Mouse (Mus musculus): Measurements from ENCODE around the gene Them7. TPM values are rescaled to one million over a fixed set of nuclear protein-coding genes. Genes with fewer than 3 reads are reported as not detected.

Them7 gene
- polyA plus RNA-seq (2012; fragmentation: generic; extraction: Trizol): not detected
- long read RNA-seq, experiment 1: 0 reads
- long read RNA-seq, experiment 2: 0 reads

GRCm38 (mm10) chr2:105224134-105224986, at the start of gene Them7:
Gene Them7, plus strand, starts transcription at chr2:105224320.
- no peaks in the 10 kb centered on the region for H3K79me3 ChIP-seq (ENCODE audit: low read depth)
- H3K4me3 ChIP-seq (ENCODE audit: insufficient read depth, poor library complexity, severe bottlenecking): no peak within 1 kb of the TSS
- peaks cover 14% of the 10 kb centered on the region for H3K27me3 ChIP-seq (ENCODE audit: control insufficient read depth, insufficient read depth, insufficient read length)
- no peaks in the 10 kb centered on the region for H3K79me2 ChIP-seq (ENCODE audit: control insufficient read depth, insufficient read depth)
- TF ChIP-seq FOSL1 (IDR thresholded peaks at IDR 0.05; ENCODE audit: insufficient read depth, low read length, poor library complexity, severe bottlenecking) (no peak), MYOG (IDR thresholded peaks at IDR 0.05; ENCODE audit: control insufficient read depth, extremely low read depth, insufficient read length) (no peak), MAX (IDR thresholded peaks at IDR 0.05) (no peak), MYOD1 (IDR thresholded peaks at IDR 0.05; ENCODE audit: control insufficient read depth, insufficient read length, low read depth) (no peak), USF1 (IDR thresholded peaks at IDR 0.05; ENCODE audit: low read depth) (no peak), CTCF (IDR thresholded peaks at IDR 0.05; ENCODE audit: control insufficient read depth, insufficient read depth, insufficient read length) (no peak), CEBPB (IDR thresholded peaks at IDR 0.05; ENCODE audit: low read depth) (no peak)
- peak within 1 kb of the TSS; percentile 50 for H3ac ChIP-seq (ENCODE audit: control insufficient read depth, insufficient read length, low read depth)
- no peaks in the 10 kb centered on the region for H3K36me3 ChIP-seq (ENCODE audit: control insufficient read depth, insufficient read depth)

DNA sequence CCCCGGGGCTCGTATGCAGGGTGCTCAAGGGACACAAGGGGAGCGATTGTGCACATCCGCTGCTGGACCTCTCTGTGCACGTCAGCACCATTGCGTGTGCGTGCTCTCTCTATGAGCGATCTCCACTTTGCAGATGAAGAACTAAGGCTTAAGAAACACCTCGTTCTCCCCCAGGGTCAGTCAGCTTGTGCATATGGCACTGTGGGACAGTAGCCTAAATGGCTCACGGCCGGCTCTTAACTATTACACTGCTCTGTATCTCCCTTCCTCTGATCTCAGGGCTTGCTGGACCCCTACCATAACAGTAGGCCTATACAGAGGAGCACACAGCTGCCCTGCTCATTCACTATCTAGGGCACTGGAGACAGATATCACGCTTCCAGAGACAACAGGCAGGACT, 45.2 kb upstream of the Them7 start:
- Histone ChIP-seq H3ac (ENCODE audit: control insufficient read depth, insufficient read length, low read depth) (no peak overlapping the region), H3K36me3 (ENCODE audit: control insufficient read depth, insufficient read depth) (no peaks in the 10 kb centered on the region), H3K27me3 (ENCODE audit: control insufficient read depth, insufficient read depth, insufficient read length) (no peaks in the 10 kb centered on the region), H3K4me3 (ENCODE audit: insufficient read depth, poor library complexity, severe bottlenecking) (no peak overlapping the region), H3K79me2 (ENCODE audit: control insufficient read depth, insufficient read depth) (no peaks in the 10 kb centered on the region), H3K79me3 (ENCODE audit: low read depth) (no peaks in the 10 kb centered on the region)
- TF ChIP-seq MAX (IDR thresholded peaks at IDR 0.05): no peak

DNA sequence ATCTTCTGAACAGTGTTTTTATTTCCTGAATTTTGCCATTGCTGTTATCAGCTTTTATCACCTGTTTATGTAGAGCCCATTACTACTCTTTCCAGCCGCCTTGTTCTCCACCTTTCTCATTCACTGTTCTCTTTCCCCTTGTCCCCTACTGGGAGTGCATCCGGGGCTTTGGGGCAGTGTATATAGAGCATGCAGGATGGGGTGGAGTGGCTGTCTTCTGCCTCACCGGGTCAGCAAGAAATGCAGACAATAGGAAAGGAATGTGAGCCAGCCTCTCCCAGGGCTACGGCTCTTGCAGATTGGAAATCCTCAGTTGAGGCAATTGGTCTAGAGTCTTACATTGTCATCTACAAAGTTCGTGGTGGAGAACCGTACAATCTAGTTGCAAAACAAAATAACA, 41.6 kb upstream of the Them7 start:
- TF ChIP-seq USF1 (IDR thresholded peaks at IDR 0.05; ENCODE audit: low read depth) (no peak), MYOG (IDR thresholded peaks at IDR 0.05; ENCODE audit: control insufficient read depth, extremely low read depth, insufficient read length) (no peak), CEBPB (IDR thresholded peaks at IDR 0.05; ENCODE audit: low read depth) (no peak), MAX (IDR thresholded peaks at IDR 0.05) (no peak), MYOD1 (IDR thresholded peaks at IDR 0.05; ENCODE audit: control insufficient read depth, insufficient read length, low read depth) (no peak), CTCF (IDR thresholded peaks at IDR 0.05; ENCODE audit: control insufficient read depth, insufficient read depth, insufficient read length) (no peak), FOSL1 (IDR thresholded peaks at IDR 0.05; ENCODE audit: insufficient read depth, low read length, poor library complexity, severe bottlenecking) (no peak)
- H3K79me3 ChIP-seq (ENCODE audit: low read depth): no peaks in the 10 kb centered on the region
- no peaks in the 10 kb centered on the region for H3K36me3 ChIP-seq (ENCODE audit: control insufficient read depth, insufficient read depth)
- H3ac ChIP-seq (ENCODE audit: control insufficient read depth, insufficient read length, low read depth): no peak overlapping the region
- H3K79me2 ChIP-seq (ENCODE audit: control insufficient read depth, insufficient read depth): no peaks in the 10 kb centered on the region
- H3K27me3 ChIP-seq (ENCODE audit: control insufficient read depth, insufficient read depth, insufficient read length): no peaks in the 10 kb centered on the region
- no peak overlapping the region for H3K4me3 ChIP-seq (ENCODE audit: insufficient read depth, poor library complexity, severe bottlenecking)

GRCm38 (mm10) chr2:105185140-105185539, 39.0 kb upstream of the Them7 start:
- Histone ChIP-seq H3K27me3 (ENCODE audit: control insufficient read depth, insufficient read depth, insufficient read length) (no peaks in the 10 kb centered on the region), H3K79me3 (ENCODE audit: low read depth) (no peaks in the 10 kb centered on the region), H3K36me3 (ENCODE audit: control insufficient read depth, insufficient read depth) (no peaks in the 10 kb centered on the region), H3K4me3 (ENCODE audit: insufficient read depth, poor library complexity, severe bottlenecking) (no peak overlapping the region), H3K79me2 (ENCODE audit: control insufficient read depth, insufficient read depth) (no peaks in the 10 kb centered on the region), H3ac (ENCODE audit: control insufficient read depth, insufficient read length, low read depth) (no peak overlapping the region)
- TF ChIP-seq MAX (IDR thresholded peaks at IDR 0.05): no peak

DNA sequence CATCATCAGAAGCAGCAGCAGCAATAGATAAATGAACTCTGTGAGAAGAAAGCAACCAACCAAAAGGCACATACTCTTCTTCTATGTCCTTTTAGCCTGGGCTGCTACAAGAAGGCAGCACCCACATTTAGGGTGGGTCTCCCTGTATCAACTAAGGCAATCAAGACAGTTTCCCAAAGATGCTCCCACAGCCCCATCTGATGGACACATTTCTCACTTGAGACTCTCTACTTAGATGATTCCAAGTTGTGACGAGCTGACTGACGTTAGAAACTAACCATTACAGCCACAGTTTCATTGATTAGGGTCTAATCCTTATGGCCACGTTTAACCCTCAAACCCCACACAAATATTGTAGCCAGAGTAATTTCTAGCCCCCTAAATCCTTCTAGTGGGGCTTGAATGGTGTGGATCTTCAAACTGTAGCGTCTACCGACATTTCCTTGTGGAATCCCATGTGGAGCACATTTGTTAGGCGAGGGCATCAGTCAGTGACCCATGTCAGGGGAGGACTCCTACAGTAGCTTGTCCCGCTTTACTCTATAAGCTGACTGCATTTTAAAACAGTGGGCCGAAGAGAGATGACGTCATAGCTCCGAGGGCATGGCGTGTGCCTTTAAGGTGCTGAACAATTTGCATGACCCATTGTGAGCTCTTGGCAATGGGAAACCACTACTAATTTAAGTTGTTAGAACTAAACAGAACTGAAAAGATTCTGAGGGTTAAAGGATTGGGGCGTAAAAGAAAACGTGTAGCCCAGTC, 38.2 kb upstream of the Them7 start:
- no peaks in the 10 kb centered on the region for H3K36me3 ChIP-seq (ENCODE audit: control insufficient read depth, insufficient read depth)
- no peak overlapping the region for H3ac ChIP-seq (ENCODE audit: control insufficient read depth, insufficient read length, low read depth)
- H3K27me3 ChIP-seq (ENCODE audit: control insufficient read depth, insufficient read depth, insufficient read length): no peaks in the 10 kb centered on the region
- H3K79me3 ChIP-seq (ENCODE audit: low read depth): no peaks in the 10 kb centered on the region
- no peaks in the 10 kb centered on the region for H3K79me2 ChIP-seq (ENCODE audit: control insufficient read depth, insufficient read depth)
- TF ChIP-seq USF1 (IDR thresholded peaks at IDR 0.05; ENCODE audit: low read depth): no peak
- TF ChIP-seq MYOG (IDR thresholded peaks at IDR 0.05; ENCODE audit: control insufficient read depth, extremely low read depth, insufficient read length): no peak
- no peak for TF ChIP-seq MAX (IDR thresholded peaks at IDR 0.05)
- no peak for TF ChIP-seq FOSL1 (IDR thresholded peaks at IDR 0.05; ENCODE audit: insufficient read depth, low read length, poor library complexity, severe bottlenecking)
- no peak for TF ChIP-seq CEBPB (IDR thresholded peaks at IDR 0.05; ENCODE audit: low read depth)
- TF ChIP-seq CTCF (IDR thresholded peaks at IDR 0.05; ENCODE audit: control insufficient read depth, insufficient read depth, insufficient read length): no peak
- no peak for TF ChIP-seq MYOD1 (IDR thresholded peaks at IDR 0.05; ENCODE audit: control insufficient read depth, insufficient read length, low read depth)
- H3K4me3 ChIP-seq (ENCODE audit: insufficient read depth, poor library complexity, severe bottlenecking): no peak overlapping the region

GRCm38 (mm10) chr2:105186591-105186990, 37.5 kb upstream of the Them7 start:
- H3K27me3 ChIP-seq (ENCODE audit: control insufficient read depth, insufficient read depth, insufficient read length): no peaks in the 10 kb centered on the region
- no peaks in the 10 kb centered on the region for H3K79me3 ChIP-seq (ENCODE audit: low read depth)
- no peaks in the 10 kb centered on the region for H3K36me3 ChIP-seq (ENCODE audit: control insufficient read depth, insufficient read depth)
- no peak overlapping the region for H3K4me3 ChIP-seq (ENCODE audit: insufficient read depth, poor library complexity, severe bottlenecking)
- TF ChIP-seq CTCF (IDR thresholded peaks at IDR 0.05; ENCODE audit: control insufficient read depth, insufficient read depth, insufficient read length): no peak
- no peak for TF ChIP-seq USF1 (IDR thresholded peaks at IDR 0.05; ENCODE audit: low read depth)
- TF ChIP-seq MAX (IDR thresholded peaks at IDR 0.05): no peak
- no peak for TF ChIP-seq MYOG (IDR thresholded peaks at IDR 0.05; ENCODE audit: control insufficient read depth, extremely low read depth, insufficient read length)
- TF ChIP-seq FOSL1 (IDR thresholded peaks at IDR 0.05; ENCODE audit: insufficient read depth, low read length, poor library complexity, severe bottlenecking): no peak
- TF ChIP-seq MYOD1 (IDR thresholded peaks at IDR 0.05; ENCODE audit: control insufficient read depth, insufficient read length, low read depth): no peak
- no peak for TF ChIP-seq CEBPB (IDR thresholded peaks at IDR 0.05; ENCODE audit: low read depth)
- H3ac ChIP-seq (ENCODE audit: control insufficient read depth, insufficient read length, low read depth): no peak overlapping the region
- no peaks in the 10 kb centered on the region for H3K79me2 ChIP-seq (ENCODE audit: control insufficient read depth, insufficient read depth)

Data from C2C12 (cell line).